In the genomic region with DNA sequence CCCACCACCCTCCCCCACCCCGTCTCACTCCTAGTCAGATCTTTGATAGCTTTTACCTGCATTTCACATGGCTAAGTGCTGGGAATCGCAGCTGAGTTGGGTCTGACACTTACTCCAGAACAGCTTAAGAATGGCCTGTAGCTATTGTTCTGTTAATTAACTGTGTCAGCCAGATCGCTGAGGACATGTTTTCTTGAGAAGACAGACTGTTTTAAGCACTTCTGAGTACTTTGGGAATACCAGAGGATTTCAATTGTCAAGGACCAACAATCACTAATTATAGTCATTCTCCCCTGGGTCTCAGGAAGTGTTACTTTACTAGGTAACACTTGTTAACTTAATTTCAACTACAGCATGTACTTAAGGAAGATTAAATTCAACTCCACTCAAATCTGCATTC, we compare ENCODE assay signal across 19 mouse cellular contexts.
"Had no signal": no experiment of that assay in that cellular context is flagged by ENCODE, and none has a peak within 500 bp of the region (broad histone marks: within the 10 kb centered on the region; RNA-seq: fewer than 3 reads in every experiment).

No protein-coding gene starts in this region.

- H3K4me3 ChIP-seq: kidney, embryonic 15.5 days; limb, embryonic 10.5 days; limb, embryonic 13.5 days; liver, embryonic 12.5 days; liver, embryonic 15.5 days; lung, embryonic 15.5 days; megakaryocyte, embryonic 14.5 days had no signal

- H3K4me1 ChIP-seq: kidney, embryonic 15.5 days; limb, embryonic 13.5 days; liver, embryonic 12.5 days; liver, embryonic 15.5 days; megakaryocyte, embryonic 14.5 days had no signal

- H3K9me3 ChIP-seq: kidney, embryonic 15.5 days; limb, embryonic 10.5 days; limb, embryonic 13.5 days; liver, embryonic 12.5 days; liver, embryonic 15.5 days; lung, embryonic 15.5 days; megakaryocyte, embryonic 14.5 days had no signal

- H3K9ac ChIP-seq: kidney, embryonic 15.5 days; limb, embryonic 13.5 days; liver, embryonic 12.5 days; liver, embryonic 15.5 days; lung, embryonic 15.5 days had no signal

- H3K27me3 ChIP-seq: kidney, embryonic 15.5 days; limb, embryonic 13.5 days; liver, embryonic 12.5 days; liver, embryonic 15.5 days; lung, embryonic 15.5 days; megakaryocyte, embryonic 14.5 days had no signal

- ATAC-seq: liver, embryonic 12.5 days; midbrain, embryonic 16.5 days had no signal

- H3K27ac ChIP-seq: kidney, embryonic 15.5 days; limb, embryonic 10.5 days; limb, embryonic 13.5 days; liver, embryonic 12.5 days; liver, embryonic 15.5 days; lung, embryonic 15.5 days had no signal

- DNase-seq: kidney, adult 8-10 months; kidney, postnatal 10 days; kidney, postnatal 36 days; liver; lung, adult 18-20 months; lung, postnatal 36 days; right cerebral cortex, postnatal 25 days; spleen, adult 18-20 months; thymus, adult 18-20 months; thymus, postnatal 36 days had no signal

- H3K4me2 ChIP-seq: kidney, embryonic 15.5 days; limb, embryonic 13.5 days; liver, embryonic 12.5 days; liver, embryonic 15.5 days; lung, embryonic 15.5 days; midbrain, embryonic 11.5 days had no signal

- H3K36me3 ChIP-seq: kidney, embryonic 15.5 days; limb, embryonic 10.5 days; limb, embryonic 13.5 days; liver, embryonic 12.5 days; liver, embryonic 15.5 days; lung, embryonic 15.5 days had no signal
